Mouse (Mus musculus): Measurements from ENCODE around the gene Birc2. TPM values are rescaled to one million over a fixed set of nuclear protein-coding genes. Genes with fewer than 3 reads are reported as not detected.

Birc2 gene
- polyA plus RNA-seq (2016; fragmentation: Nextera tagmentation; extraction: Ambion mirVana) = 43.2 and 47.1 TPM in 2 replicates

DNA sequence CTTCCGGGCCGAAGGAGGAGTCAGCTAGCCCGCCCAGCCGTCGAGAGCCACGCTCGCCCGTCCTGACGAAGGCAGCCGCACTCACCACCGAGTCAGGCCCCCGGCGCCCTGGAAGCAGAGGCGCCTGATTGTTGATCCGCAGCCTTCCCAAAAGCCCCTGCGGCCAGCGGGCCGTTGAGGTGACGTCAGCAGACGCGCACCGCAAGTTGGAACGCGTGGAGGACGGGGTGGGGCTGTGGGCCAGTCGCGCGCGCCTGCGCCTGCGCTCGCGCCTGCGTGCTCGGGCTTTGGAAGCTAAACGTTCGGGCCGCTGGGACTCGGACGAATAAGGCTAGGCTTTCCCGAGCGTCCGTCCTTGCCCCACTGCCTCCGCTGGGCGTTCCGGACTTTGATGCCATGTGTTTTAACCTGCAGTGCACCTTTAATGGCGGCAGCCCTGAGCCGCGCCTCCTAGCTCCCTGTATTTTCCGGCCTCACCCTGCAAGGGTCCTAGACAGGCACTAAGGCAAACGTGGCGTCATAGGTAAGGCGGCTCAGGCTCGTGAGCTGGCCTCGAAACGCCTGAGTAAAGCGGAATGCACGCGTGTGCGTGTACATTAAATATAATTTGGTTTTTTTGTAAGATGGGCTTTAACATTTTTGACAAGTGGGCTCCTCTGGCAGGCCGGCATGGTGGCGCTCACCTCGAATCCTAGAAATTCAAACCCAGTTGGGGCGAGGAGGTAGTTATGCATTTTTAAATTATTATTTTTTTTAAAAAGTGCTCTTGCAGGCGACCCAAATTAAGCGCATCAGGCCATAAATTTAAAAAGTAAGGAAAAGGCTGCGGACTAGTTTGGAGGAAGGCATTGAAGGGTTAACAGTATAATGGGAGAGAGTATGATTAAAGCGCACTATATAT is at the start of gene Birc2:
Gene Birc2, minus strand, starts transcription at position 160 of the 901 bp plus-strand sequence.
- WGBS = under 1% methylated on average over 68 of the region's 68 CpGs
- H3K4me3 ChIP-seq = peak within 1 kb of the TSS; percentile 61
- peaks cover 16% of the 10 kb centered on the region; the same call in 1 of the 2 replicates for H3K36me3 ChIP-seq
- H3K27ac ChIP-seq = peak within 1 kb of the TSS; percentile 99
- no peaks in the 10 kb centered on the region for H3K9me3 ChIP-seq
- peak within 1 kb of the TSS; percentile 61 for H3K4me2 ChIP-seq (replicated peaks)
- H3K27me3 ChIP-seq = no peaks in the 10 kb centered on the region
- peaks cover 14% of the 10 kb centered on the region; the same call in 1 of the 2 replicates for H3K4me1 ChIP-seq
- peak within 1 kb of the TSS; percentile 82 for H3K9ac ChIP-seq
- peak; percentile 95 for ATAC-seq (ENCODE audit: insufficient number of reproducible peaks, insufficient read depth, low FRiP score, low TSS enrichment)

DNA sequence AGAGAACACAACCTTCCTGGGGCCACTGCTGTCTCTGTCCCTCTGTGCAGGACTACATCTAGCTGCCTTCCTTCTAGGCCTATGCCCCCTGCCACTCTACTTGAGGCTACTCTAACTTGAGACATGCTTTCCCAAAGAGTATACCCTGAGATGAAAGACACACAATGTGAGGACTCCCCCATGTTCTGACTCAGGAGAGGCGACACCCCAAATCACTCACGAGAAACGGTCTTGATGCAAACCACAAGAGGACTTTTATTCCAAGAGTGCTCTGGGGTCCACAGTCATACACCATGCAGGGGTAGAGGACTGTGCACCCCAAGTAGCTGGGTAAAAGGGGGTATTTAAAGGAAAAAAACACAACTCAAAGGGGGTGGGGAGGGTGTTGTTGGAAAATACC is 47.5 kb upstream of the Birc2 start:
- Histone ChIP-seq H3K27me3 (no peaks in the 10 kb centered on the region), H3K4me2 (replicated peaks) (no peak overlapping the region), H3K4me3 (no peak overlapping the region), H3K36me3 (no peaks in the 10 kb centered on the region), H3K9me3 (0 out of 2 replicates have a peak, but pooled peaks cover 7% of the 10 kb centered on the region), H3K9ac (no peak overlapping the region), H3K4me1 (no peaks in the 10 kb centered on the region), H3K27ac (no peak overlapping the region)
- no peak for ATAC-seq (ENCODE audit: insufficient number of reproducible peaks, insufficient read depth, low FRiP score, low TSS enrichment)
- 98% methylated on average over 3 of the region's 3 CpGs for WGBS

DNA sequence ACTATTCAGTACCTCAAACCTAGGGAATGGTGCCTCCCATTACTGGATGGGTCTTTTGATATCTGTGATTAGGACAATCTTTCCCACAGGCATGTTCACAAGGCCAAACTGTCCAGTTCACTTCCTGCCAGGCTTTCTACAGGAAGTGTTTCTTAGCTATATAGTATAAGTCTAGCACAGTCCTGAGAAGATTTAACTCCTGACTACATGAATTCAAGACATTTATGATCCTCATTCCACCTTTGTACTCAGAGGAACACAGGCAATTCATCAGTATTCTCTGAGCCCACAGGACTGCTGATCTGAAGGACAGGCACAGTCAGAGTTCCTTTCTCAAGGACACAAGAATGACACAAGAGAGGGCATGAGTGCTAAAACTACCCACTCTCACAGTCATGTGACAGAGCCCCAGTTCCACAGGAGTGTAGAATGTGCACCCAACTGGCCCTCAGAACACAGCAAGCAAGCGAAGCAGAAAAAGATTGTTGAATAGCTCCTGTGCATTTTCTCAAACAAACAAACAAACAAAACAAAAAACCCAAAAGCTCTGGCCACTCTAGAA is 45.5 kb upstream of the Birc2 start:
- H3K4me1 ChIP-seq = no peaks in the 10 kb centered on the region
- ATAC-seq (ENCODE audit: insufficient number of reproducible peaks, insufficient read depth, low FRiP score, low TSS enrichment) = no peak
- no peak overlapping the region for H3K27ac ChIP-seq
- no peak overlapping the region for H3K4me3 ChIP-seq
- H3K9me3 ChIP-seq = 0 out of 2 replicates have a peak, but pooled peaks cover 7% of the 10 kb centered on the region
- H3K36me3 ChIP-seq = no peaks in the 10 kb centered on the region
- 94% methylated on average over 1 of the region's 1 CpGs for WGBS
- H3K4me2 ChIP-seq (replicated peaks) = no peak overlapping the region
- H3K9ac ChIP-seq = no peak overlapping the region
- H3K27me3 ChIP-seq = no peaks in the 10 kb centered on the region

DNA sequence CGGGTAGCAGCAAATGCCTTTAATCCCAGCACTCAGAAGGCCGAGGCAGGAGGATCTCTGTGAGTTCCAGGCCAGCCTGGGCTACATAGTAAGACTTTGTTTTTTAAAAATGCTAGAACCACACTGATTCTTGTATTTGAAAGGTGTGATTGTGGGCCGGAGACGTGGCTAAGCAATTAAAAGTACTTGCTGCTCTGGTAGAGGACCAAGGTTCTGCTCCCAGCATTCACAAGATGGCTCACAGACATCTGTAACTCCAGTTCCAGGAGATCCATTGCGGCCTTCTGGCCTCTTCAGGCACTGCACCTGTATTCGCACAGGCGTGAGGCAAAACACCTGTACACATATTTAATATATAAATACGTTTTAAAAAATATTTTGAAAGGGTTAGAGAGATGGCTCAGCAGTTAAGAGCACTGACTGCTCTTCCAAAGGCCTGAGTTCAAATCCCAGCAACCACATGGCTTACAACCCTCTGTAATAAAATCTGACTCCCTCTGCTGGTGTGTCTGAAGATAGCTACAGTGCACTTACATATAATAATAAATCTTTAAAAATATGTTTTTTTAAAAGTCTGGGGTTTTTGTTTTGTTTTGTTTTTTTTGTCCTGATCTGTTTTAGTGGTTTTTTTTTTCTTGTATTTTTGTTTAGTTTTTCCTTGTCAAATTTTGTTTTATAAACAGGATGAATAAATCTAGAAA is 36.8 kb upstream of the Birc2 start:
- WGBS = 89% methylated on average over 8 of the region's 8 CpGs
- H3K36me3 ChIP-seq = no peaks in the 10 kb centered on the region
- no peak overlapping the region for H3K4me2 ChIP-seq (replicated peaks)

DNA sequence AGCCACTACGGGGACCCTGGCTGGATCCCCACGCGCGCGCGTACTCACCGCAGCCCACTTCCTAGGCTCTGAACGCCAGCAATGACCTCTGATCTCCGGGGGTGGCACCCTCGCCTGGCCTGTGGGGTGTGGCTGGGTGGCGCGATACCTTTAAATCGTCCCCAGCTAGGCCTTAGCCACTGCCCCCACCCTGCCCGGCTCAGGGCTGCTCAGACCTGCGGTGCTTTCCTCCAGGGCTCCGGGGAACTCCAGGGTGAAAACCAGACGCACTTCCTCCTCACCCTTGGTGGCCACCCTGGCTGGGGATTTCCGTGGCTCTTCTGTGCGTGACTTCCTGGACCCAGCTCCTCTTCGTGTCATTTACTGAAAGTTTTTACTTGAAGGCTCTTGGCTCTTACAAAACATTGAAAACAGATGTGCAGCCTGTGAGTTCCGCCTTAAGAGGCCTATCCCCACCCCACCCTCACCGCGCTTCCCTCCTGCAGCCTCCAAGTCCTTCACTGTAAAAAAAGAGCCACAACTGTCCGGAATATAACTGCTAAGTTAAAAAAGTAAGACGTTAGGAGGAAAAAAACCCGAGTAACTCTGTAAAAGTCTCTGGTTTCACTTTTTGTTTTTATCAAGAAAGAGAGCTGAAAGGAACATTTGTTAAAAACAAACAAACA is 36.0 kb upstream of the Birc2 start, which contains the start of gene Birc3:
Gene Birc3, minus strand, starts transcription at position 412 of the 665 bp plus-strand sequence.
- Histone ChIP-seq H3K9ac (peak within 1 kb of the TSS; percentile 68), H3K4me1 (peaks cover 9% of the 10 kb centered on the region; the same call in 1 of the 2 replicates), H3K4me2 (replicated peaks) (peak within 1 kb of the TSS; percentile 88), H3K27ac (peak within 1 kb of the TSS; percentile 73), H3K36me3 (no peaks in the 10 kb centered on the region), H3K4me3 (peak within 1 kb of the TSS; percentile 55), H3K9me3 (no peaks in the 10 kb centered on the region), H3K27me3 (no peaks in the 10 kb centered on the region)
- 3% methylated on average over 26 of the region's 26 CpGs for WGBS
- peak; percentile 84; the same call in 1 of the 2 replicates for ATAC-seq (ENCODE audit: insufficient number of reproducible peaks, insufficient read depth, low FRiP score, low TSS enrichment)

More for the DNA sequence above, 36.8 kb upstream of the Birc2 start:
- no peak for ATAC-seq (ENCODE audit: insufficient number of reproducible peaks, insufficient read depth, low FRiP score, low TSS enrichment)
- Histone ChIP-seq H3K4me3 (no peak overlapping the region), H3K9ac (no peak overlapping the region), H3K4me1 (peaks cover 9% of the 10 kb centered on the region; the same call in 1 of the 2 replicates), H3K27me3 (no peaks in the 10 kb centered on the region), H3K9me3 (no peaks in the 10 kb centered on the region), H3K27ac (no peak overlapping the region)

DNA sequence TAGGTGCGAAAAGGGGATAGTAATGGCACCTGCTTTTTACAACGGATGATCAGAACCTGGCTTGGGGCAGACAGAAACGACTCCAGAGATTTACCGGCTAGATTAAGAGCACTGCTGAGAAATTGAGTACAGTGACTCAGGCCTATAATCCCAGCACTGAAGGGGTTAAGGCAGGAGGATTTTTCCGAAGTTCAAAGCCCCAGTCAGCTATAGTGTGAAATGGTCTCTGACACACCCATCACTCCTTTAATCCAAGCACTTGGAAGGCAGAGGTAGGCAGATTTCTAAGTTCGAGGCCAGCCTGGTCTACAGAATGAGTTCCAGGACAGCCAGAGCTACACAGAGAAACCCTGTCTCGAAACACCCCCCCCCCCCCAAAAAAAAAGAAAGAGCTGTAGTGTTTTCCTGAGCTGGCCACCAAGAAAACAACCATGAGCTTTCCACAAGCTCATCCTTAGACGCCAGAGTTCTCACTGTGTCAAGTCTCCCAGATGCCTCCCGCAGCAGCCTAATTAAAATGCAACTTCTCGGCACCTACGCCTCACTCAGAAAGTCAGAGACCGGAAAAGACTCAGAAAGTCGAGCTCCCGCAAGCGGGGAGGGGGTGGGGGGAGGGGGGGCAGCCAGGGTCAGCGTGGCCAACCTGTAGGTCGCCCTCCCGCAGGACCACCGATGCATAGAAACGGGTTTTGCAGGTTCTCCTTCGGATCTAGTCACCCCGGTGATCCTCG is 35.3 kb upstream of the Birc2 start:
- Histone ChIP-seq H3K4me3 (peak overlapping the region; percentile 55), H3K27ac (peak overlapping the region; percentile 73), H3K36me3 (peaks cover 5% of the 10 kb centered on the region; the same call in 1 of the 2 replicates), H3K9ac (peak overlapping the region; percentile 68), H3K9me3 (no peaks in the 10 kb centered on the region), H3K4me1 (peaks cover 9% of the 10 kb centered on the region; the same call in 1 of the 2 replicates), H3K4me2 (replicated peaks) (peak overlapping the region; percentile 88), H3K27me3 (no peaks in the 10 kb centered on the region)
- 14% methylated on average over 23 of the region's 23 CpGs for WGBS
- ATAC-seq (ENCODE audit: insufficient number of reproducible peaks, insufficient read depth, low FRiP score, low TSS enrichment) = no peak

DNA sequence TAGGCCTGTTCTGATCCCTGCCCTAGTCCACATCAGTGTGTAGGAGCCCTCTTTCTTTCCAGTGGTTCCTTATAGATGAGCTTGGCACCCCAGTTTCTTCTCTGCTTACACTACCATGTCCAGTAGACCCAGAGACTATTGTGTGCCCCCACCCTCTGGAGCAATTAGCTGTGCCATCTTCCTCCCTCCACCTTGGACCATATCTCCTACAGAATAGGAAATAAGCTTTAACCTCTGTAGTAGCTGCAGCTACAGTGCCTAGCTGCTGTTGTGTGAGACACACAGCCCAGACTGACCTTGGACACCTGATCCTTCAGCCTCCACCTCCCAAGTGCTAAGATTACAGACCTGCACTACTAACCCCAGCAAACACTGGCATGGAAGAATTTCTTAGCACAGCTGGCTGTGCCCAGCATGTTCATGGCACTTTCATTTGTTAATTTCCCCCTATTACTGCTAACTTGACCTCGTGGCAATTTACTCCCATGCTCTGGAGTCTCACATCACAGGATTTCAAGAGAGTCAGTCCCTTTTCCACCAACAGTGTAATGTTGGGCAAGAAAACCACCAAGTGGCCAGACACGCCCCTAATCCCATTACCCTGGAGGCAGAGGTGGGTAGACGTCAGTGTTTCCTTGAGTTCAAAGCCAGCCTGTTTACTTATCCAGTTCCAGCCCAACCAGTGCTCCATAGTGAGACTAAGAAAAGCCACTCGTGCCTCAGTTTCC is 34.6 kb upstream of the Birc2 start:
- Histone ChIP-seq H3K4me2 (replicated peaks) (peak overlapping the region; percentile 88; the same call in 1 of the 2 replicates), H3K4me3 (0 out of 2 replicates have a peak overlapping the region, but pooled peaks have one; percentile 55)
- 41% methylated on average over 4 of the region's 4 CpGs for WGBS

DNA sequence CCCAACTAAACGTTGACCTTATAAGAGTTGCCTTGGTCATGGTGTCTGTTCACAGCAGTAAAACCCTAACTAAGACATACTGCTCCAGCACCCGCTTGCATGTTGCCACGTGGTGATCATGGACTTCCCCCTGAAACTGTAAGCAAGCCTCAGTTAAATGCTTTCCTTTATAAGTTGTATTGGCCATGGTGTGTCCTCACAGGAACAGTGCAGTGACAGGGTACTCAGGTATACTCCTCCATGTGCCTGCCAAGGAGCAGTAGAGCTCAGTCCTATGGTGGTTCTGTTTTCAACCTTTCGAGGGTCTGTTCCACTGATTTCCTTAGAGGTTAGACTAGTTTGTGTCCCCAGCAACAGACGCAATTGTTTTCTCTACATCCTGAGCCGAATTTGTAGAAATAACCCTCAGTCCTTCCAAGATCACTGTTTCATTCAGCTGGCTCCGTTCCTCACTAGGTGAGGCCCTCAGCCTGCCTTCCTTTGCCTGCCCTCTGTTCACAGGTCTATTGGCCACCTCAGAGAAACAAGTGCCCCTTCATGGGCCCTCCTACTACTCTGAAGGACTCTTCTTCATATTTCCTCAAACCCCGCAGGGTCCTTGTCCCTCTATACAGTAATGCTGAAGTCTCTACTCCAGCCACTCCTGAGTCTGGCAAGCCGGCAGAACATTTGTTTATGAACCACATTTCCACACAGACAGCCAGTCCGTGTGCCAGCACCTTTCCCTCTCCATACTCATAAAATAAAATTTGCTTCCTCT is 33.9 kb upstream of the Birc2 start:
- Histone ChIP-seq H3K4me2 (replicated peaks) (no peak overlapping the region), H3K4me1 (peaks cover 9% of the 10 kb centered on the region; the same call in 1 of the 2 replicates), H3K27ac (no peak overlapping the region), H3K9ac (no peak overlapping the region), H3K36me3 (peaks cover 5% of the 10 kb centered on the region; the same call in 1 of the 2 replicates), H3K4me3 (no peak overlapping the region), H3K27me3 (no peaks in the 10 kb centered on the region), H3K9me3 (no peaks in the 10 kb centered on the region)
- WGBS = 90% methylated on average over 10 of the region's 10 CpGs
- no peak for ATAC-seq (ENCODE audit: insufficient number of reproducible peaks, insufficient read depth, low FRiP score, low TSS enrichment)

More for the DNA sequence above, 34.6 kb upstream of the Birc2 start:
- Histone ChIP-seq H3K27me3 (no peaks in the 10 kb centered on the region), H3K9ac (no peak overlapping the region), H3K9me3 (no peaks in the 10 kb centered on the region), H3K4me1 (peaks cover 9% of the 10 kb centered on the region; the same call in 1 of the 2 replicates), H3K36me3 (peaks cover 5% of the 10 kb centered on the region; the same call in 1 of the 2 replicates), H3K27ac (no peak overlapping the region)
- no peak; the same call in 1 of the 2 replicates for ATAC-seq (ENCODE audit: insufficient number of reproducible peaks, insufficient read depth, low FRiP score, low TSS enrichment)

DNA sequence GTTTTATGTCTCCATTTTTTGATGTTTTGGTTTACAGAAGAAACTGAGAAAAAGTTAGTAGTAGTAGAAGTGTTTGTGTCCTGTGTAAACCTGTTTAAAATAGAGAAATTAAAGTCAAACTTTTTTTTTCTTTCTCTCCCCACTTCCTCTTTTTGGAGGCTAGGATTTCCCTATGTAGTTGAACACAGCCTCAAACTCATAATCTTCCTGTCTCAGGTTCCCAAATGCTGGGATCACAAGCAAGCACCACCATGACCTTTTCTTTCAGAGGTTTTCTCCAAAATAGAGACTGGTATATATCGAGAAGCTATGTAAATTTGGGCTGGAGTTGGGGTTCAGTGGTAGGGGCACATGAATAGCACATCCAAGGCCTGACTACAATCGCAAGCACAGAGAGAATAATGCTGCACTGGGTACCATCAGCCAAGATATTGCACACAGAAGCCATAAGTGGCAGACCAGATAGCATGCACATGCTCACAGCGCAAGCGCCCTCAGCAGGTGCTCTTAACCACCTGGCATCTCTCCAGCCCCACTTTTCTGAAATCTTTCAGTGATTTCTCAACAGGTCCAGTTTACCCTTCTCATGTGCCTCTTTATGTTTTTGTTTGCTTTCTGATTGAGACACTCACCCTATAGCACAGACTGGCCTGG is 32.1 kb upstream of the Birc2 start:
- Histone ChIP-seq H3K9me3 (no peaks in the 10 kb centered on the region), H3K9ac (no peak overlapping the region), H3K4me1 (peaks cover 9% of the 10 kb centered on the region; the same call in 1 of the 2 replicates), H3K27me3 (no peaks in the 10 kb centered on the region), H3K4me3 (no peak overlapping the region), H3K4me2 (replicated peaks) (no peak overlapping the region), H3K27ac (no peak overlapping the region), H3K36me3 (peaks cover 5% of the 10 kb centered on the region; the same call in 1 of the 2 replicates)
- 88% methylated on average over 4 of the region's 4 CpGs for WGBS
- ATAC-seq (ENCODE audit: insufficient number of reproducible peaks, insufficient read depth, low FRiP score, low TSS enrichment) = no peak
